Mouse (Mus musculus) layer of hippocampus, adult 8-10 months (tissue): ENCODE measurements around the gene Zyx. TPM values are rescaled to one million over a fixed set of nuclear protein-coding genes. Genes with fewer than 3 reads are reported as not detected.

ENCODE experiments used
- DNase-seq, 2 experiments: peaks; one replicate each; pipeline ENCODE4 v3.0.0; 2022; ENCODE audit warnings: low spot score in 2 of 2
- total RNA-seq, 4 experiments: library from RNA; stranded (reverse); gene quantifications; 2 replicates each; pipeline ENCODE4 v1.2.4; 2022

Zyx gene
- total RNA-seq, 4 experiments from 2014 or later, result 36.5 to 52.5 (median 44.5) TPM

- no peak for DNase-seq
Measured at GRCm38 (mm10) chr6:42395960-42396809, 46.8 kb downstream of the Zyx start.

GRCm38 (mm10) chr6:42397041-42397657, 47.7 kb downstream of the Zyx start:
- no peak for DNase-seq

GRCm38 (mm10) chr6:42398285-42398684, 48.9 kb downstream of the Zyx start:
- no peak for DNase-seq

- no peak for DNase-seq
Measured at GRCm38 (mm10) chr6:42398998-42399397, 49.6 kb downstream of the Zyx start.

GRCm38 (mm10) chr6:42399938-42400337, 50.5 kb downstream of the Zyx start, which contains the start of gene Tas2r143:
Gene Tas2r143, plus strand, starts transcription at chr6:42400238.
- DNase-seq, result no peak

GRCm38 (mm10) chr6:42405134-42405533, 55.7 kb downstream of the Zyx start, which contains the start of gene Tas2r135:
Gene Tas2r135, plus strand, starts transcription at chr6:42405434.
- DNase-seq, result no peak

Other genes with a start within 250 kb of the Zyx start
- gene Tas2r139, start 208.7 kb upstream of the Zyx start, total RNA-seq, result not detected
- gene Tas2r144, start 134.3 kb upstream of the Zyx start, total RNA-seq, result not detected
- gene Gstk1, start 103.7 kb upstream of the Zyx start, total RNA-seq, result 10 to 100 TPM in 2 of 4 experiments, 1 to 10 TPM in 2; 7.5 to 12.2 (median 10.3) TPM
- gene Tmem139, start 87.7 kb upstream of the Zyx start, total RNA-seq, result not detected
- gene Casp2, start 84.6 kb upstream of the Zyx start, total RNA-seq, result 10 to 100 TPM; 22.1 to 26.1 (median 22.7) TPM
- gene Clcn1, start 62.9 kb upstream of the Zyx start, total RNA-seq, result 1 to 10 TPM; 2.9 to 4.3 (median 3.4) TPM
- gene Fam131b, start 25.0 kb upstream of the Zyx start, total RNA-seq, result 10 to 100 TPM; 72.3 to 80.0 (median 75.9) TPM
- under 1 TPM; 0.14 to 0.36 (median 0.15) TPM for gene Epha1, start 23.6 kb downstream of the Zyx start, total RNA-seq
- gene Tas2r143, start 50.6 kb downstream of the Zyx start, total RNA-seq, result not detected
- gene Tas2r135, start 55.8 kb downstream of the Zyx start, total RNA-seq, result under 1 TPM in 1 of 4 experiments, not detected in 3; 0.29 TPM
- not detected for gene Tas2r126, start 84.9 kb downstream of the Zyx start, total RNA-seq
- not detected for gene Olfr458, start 115.6 kb downstream of the Zyx start, total RNA-seq
- gene Olfr457, start 126.7 kb downstream of the Zyx start, total RNA-seq, result not detected
- not detected for gene Olfr456, start 137.6 kb downstream of the Zyx start, total RNA-seq
- not detected for gene Olfr455, start 198.0 kb downstream of the Zyx start, total RNA-seq
- gene Tcaf3, start 248.1 kb downstream of the Zyx start, total RNA-seq, result not detected